Mouse (Mus musculus): ENCODE measurements at regions not wholly inside any gene's neighbourhood (a gene's known extent, or its start where the extent isn't known, plus 50 kb on each side); places are given as distances from the start of the nearest gene placed in this dataset.

DNA sequence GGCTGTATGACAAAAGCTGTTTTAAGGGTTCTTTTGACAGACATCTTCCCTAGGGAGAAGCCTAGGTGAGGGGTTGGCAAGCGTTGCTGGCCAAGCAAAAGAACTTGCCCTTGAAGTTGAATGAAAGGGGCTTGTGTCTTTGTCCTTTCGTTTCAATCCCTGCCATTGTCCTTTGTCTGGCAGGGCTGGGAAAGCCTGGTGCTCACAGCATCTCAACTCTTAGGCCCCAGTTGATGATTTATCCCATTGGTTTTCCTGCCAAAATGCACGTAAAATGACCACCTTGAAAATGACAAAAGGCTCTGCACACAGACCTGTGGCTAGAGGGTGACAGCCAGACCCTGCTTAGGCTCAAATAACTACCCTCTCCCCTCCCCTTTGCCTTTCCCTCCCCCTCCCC lies 153.9 kb upstream of the Id2 start:
- TF ChIP-seq POLR2A (IDR thresholded peaks at IDR 0.05; ENCODE audit: borderline replicate concordance, low read depth, low read length) (no peak), CTCF (IDR thresholded peaks at IDR 0.05; ENCODE audit: low read depth, low read length) (no peak)

All from bone marrow macrophage, adult 2 months (primary cell).